Mouse (Mus musculus): ENCODE results near the gene Kat6b. TPM values are rescaled to one million over a fixed set of nuclear protein-coding genes. Genes with fewer than 3 reads are reported as not detected.
"Not testable (repeated sequence)": the region's sequence is repeated elsewhere in the genome, so short reads cannot be mapped to it uniquely, and the experiment has no call there.

Gene Kat6b
- polyA plus RNA-seq, 1 experiment: 3.9 TPM

GRCm38 (mm10) chr14:21485961-21486520 lies 4.8 kb downstream of the Kat6b start:
- no peak overlapping the region for H3ac ChIP-seq (ENCODE audit: control insufficient read depth, insufficient read length)
- H3K4me2 ChIP-seq (ENCODE audit: low read depth): no peak overlapping the region
- no peak overlapping the region for H3K4me3 ChIP-seq
- H3K79me2 ChIP-seq (ENCODE audit: control insufficient read depth, insufficient read depth): no peaks in the 10 kb centered on the region
- H3K27me3 ChIP-seq (ENCODE audit: control insufficient read depth, insufficient read depth, insufficient read length): no peaks in the 10 kb centered on the region
- no peak for TF ChIP-seq MYOD1 (IDR thresholded peaks at IDR 0.05; ENCODE audit: control insufficient read depth in 1 of 3, insufficient read length in 2 of 3, low read depth in 2 of 3)
- TF ChIP-seq POLR2AphosphoS2 (IDR thresholded peaks at IDR 0.05; ENCODE audit: insufficient read length, low read depth): no peak
- no peak for TF ChIP-seq TCF3 (IDR thresholded peaks at IDR 0.05; ENCODE audit: insufficient read length, low read depth)
- TF ChIP-seq REST (IDR thresholded peaks at IDR 0.05; ENCODE audit: insufficient read depth, insufficient read length): no peak
- TF ChIP-seq TCF12 (IDR thresholded peaks at IDR 0.05; ENCODE audit: insufficient read depth, poor library complexity, severe bottlenecking): no peak
- no peak for TF ChIP-seq POLR2A (IDR thresholded peaks at IDR 0.05; ENCODE audit: insufficient read length, low read depth)
- no peak for TF ChIP-seq MAX (IDR thresholded peaks at IDR 0.05; ENCODE audit: low read depth)
- no peak for TF ChIP-seq CEBPB (IDR thresholded peaks at IDR 0.05; ENCODE audit: insufficient read depth, poor library complexity, severe bottlenecking)
- no peak for TF ChIP-seq E2F4 (IDR thresholded peaks at IDR 0.05; ENCODE audit: insufficient read depth)
- no peak for TF ChIP-seq MYOG (IDR thresholded peaks at IDR 0.05; ENCODE audit: control insufficient read depth in 1 of 3, insufficient read depth in 1 of 3, insufficient read length in 2 of 3, low read depth in 2 of 3)
- H3K36me3 ChIP-seq (ENCODE audit: control insufficient read depth, insufficient read depth): no peaks in the 10 kb centered on the region

- H3K79me2 ChIP-seq (ENCODE audit: control insufficient read depth, insufficient read depth); H3K4me3 ChIP-seq; H3ac ChIP-seq (ENCODE audit: control insufficient read depth, insufficient read length); H3K36me3 ChIP-seq (ENCODE audit: control insufficient read depth, insufficient read depth); H3K4me2 ChIP-seq (ENCODE audit: low read depth); H3K27me3 ChIP-seq (ENCODE audit: control insufficient read depth, insufficient read depth, insufficient read length): not testable (repeated sequence)
Observed at GRCm38 (mm10) chr14:21487135-21487534, 5.9 kb downstream of the Kat6b start.

- not testable (repeated sequence) for H3K79me2 ChIP-seq (ENCODE audit: control insufficient read depth, insufficient read depth); H3K4me2 ChIP-seq (ENCODE audit: low read depth); H3K4me3 ChIP-seq; H3ac ChIP-seq (ENCODE audit: control insufficient read depth, insufficient read length); H3K36me3 ChIP-seq (ENCODE audit: control insufficient read depth, insufficient read depth); H3K27me3 ChIP-seq (ENCODE audit: control insufficient read depth, insufficient read depth, insufficient read length)
Observed at GRCm38 (mm10) chr14:21488426-21489115, 7.3 kb downstream of the Kat6b start.

- no peaks in the 10 kb centered on the region for H3K79me2 ChIP-seq (ENCODE audit: control insufficient read depth, insufficient read depth)
Observed at GRCm38 (mm10) chr14:21489116-21489485, 7.9 kb downstream of the Kat6b start.

GRCm38 (mm10) chr14:21490141-21490540 lies 8.9 kb downstream of the Kat6b start:
- H3K36me3 ChIP-seq (ENCODE audit: control insufficient read depth, insufficient read depth): no peaks in the 10 kb centered on the region
- no peak overlapping the region for H3K4me2 ChIP-seq (ENCODE audit: low read depth)
- H3K27me3 ChIP-seq (ENCODE audit: control insufficient read depth, insufficient read depth, insufficient read length): no peaks in the 10 kb centered on the region
- H3K79me2 ChIP-seq (ENCODE audit: control insufficient read depth, insufficient read depth): no peaks in the 10 kb centered on the region
- TF ChIP-seq CEBPB (IDR thresholded peaks at IDR 0.05; ENCODE audit: insufficient read depth, poor library complexity, severe bottlenecking) (peak; percentile 62; the same call in 1 of the 2 replicates), POLR2AphosphoS2 (IDR thresholded peaks at IDR 0.05; ENCODE audit: insufficient read length, low read depth) (no peak), USF1 (IDR thresholded peaks at IDR 0.05; ENCODE audit: low read depth) (no peak), MYOG (IDR thresholded peaks at IDR 0.05; ENCODE audit: control insufficient read depth in 1 of 3, insufficient read depth in 1 of 3, insufficient read length in 2 of 3, low read depth in 2 of 3) (no peak), MAX (IDR thresholded peaks at IDR 0.05; ENCODE audit: low read depth) (no peak)
- no peak overlapping the region for H3K4me3 ChIP-seq
- H3ac ChIP-seq (ENCODE audit: control insufficient read depth, insufficient read length): no peak overlapping the region

More at GRCm38 (mm10) chr14:21489116-21489485, 7.9 kb downstream of the Kat6b start:
- H3K4me2 ChIP-seq (ENCODE audit: low read depth): no peak overlapping the region
- no peak overlapping the region for H3ac ChIP-seq (ENCODE audit: control insufficient read depth, insufficient read length)
- H3K4me3 ChIP-seq: no peak overlapping the region
- no peaks in the 10 kb centered on the region for H3K36me3 ChIP-seq (ENCODE audit: control insufficient read depth, insufficient read depth)
- no peaks in the 10 kb centered on the region for H3K27me3 ChIP-seq (ENCODE audit: control insufficient read depth, insufficient read depth, insufficient read length)
- peak in 1 of 3 experiments; percentile 1 for TF ChIP-seq MYOD1 (IDR thresholded peaks at IDR 0.05; ENCODE audit: control insufficient read depth in 1 of 3, insufficient read length in 2 of 3, low read depth in 2 of 3)
- no peak for TF ChIP-seq POLR2A (IDR thresholded peaks at IDR 0.05; ENCODE audit: insufficient read length, low read depth)
- TF ChIP-seq POLR2AphosphoS2 (IDR thresholded peaks at IDR 0.05; ENCODE audit: insufficient read length, low read depth): no peak
- TF ChIP-seq MYOG (IDR thresholded peaks at IDR 0.05; ENCODE audit: control insufficient read depth in 1 of 3, insufficient read depth in 1 of 3, insufficient read length in 2 of 3, low read depth in 2 of 3): no peak

GRCm38 (mm10) chr14:21498361-21498996 lies 17.2 kb downstream of the Kat6b start:
- Histone ChIP-seq H3K4me2 (ENCODE audit: low read depth) (peak overlapping the region; percentile 91), H3K27me3 (ENCODE audit: control insufficient read depth, insufficient read depth, insufficient read length) (no peaks in the 10 kb centered on the region)
- TF ChIP-seq TCF12 (IDR thresholded peaks at IDR 0.05; ENCODE audit: insufficient read depth, poor library complexity, severe bottlenecking): no peak
- no peak for TF ChIP-seq SRF (IDR thresholded peaks at IDR 0.05; ENCODE audit: control insufficient read depth, insufficient read length, low read depth)
- TF ChIP-seq MYOG (IDR thresholded peaks at IDR 0.05; ENCODE audit: control insufficient read depth in 1 of 3, insufficient read depth in 1 of 3, insufficient read length in 2 of 3, low read depth in 2 of 3): no peak
- no peak for TF ChIP-seq CEBPB (IDR thresholded peaks at IDR 0.05; ENCODE audit: insufficient read depth, poor library complexity, severe bottlenecking)
- TF ChIP-seq TCF3 (IDR thresholded peaks at IDR 0.05; ENCODE audit: insufficient read length, low read depth): no peak
- TF ChIP-seq MYOD1 (IDR thresholded peaks at IDR 0.05; ENCODE audit: control insufficient read depth in 1 of 3, insufficient read length in 2 of 3, low read depth in 2 of 3): no peak
- no peak for TF ChIP-seq E2F4 (IDR thresholded peaks at IDR 0.05; ENCODE audit: insufficient read depth)
- TF ChIP-seq POLR2A (IDR thresholded peaks at IDR 0.05; ENCODE audit: insufficient read length, low read depth): no peak
- TF ChIP-seq REST (IDR thresholded peaks at IDR 0.05; ENCODE audit: insufficient read depth, insufficient read length): no peak
- no peak for TF ChIP-seq MAX (IDR thresholded peaks at IDR 0.05; ENCODE audit: low read depth)
- no peak for TF ChIP-seq POLR2AphosphoS2 (IDR thresholded peaks at IDR 0.05; ENCODE audit: insufficient read length, low read depth)
- TF ChIP-seq USF1 (IDR thresholded peaks at IDR 0.05; ENCODE audit: low read depth): no peak

More at GRCm38 (mm10) chr14:21498361-21498996, 17.2 kb downstream of the Kat6b start:
- Histone ChIP-seq H3K36me3 (ENCODE audit: control insufficient read depth, insufficient read depth) (no peaks in the 10 kb centered on the region), H3K4me3 (peak overlapping the region; percentile 47), H3K79me2 (ENCODE audit: control insufficient read depth, insufficient read depth) (peaks cover 19% of the 10 kb centered on the region), H3ac (ENCODE audit: control insufficient read depth, insufficient read length) (peak overlapping the region; percentile 56)

Measured in myocyte (in vitro differentiated cells).